Mouse (Mus musculus) heart, adult 2 months (tissue): Measurements from ENCODE around the gene Sept9.

Experiments used
- EP300 ChIP-seq: fragments of 200-500 bp; IDR thresholded peaks from 2 replicates; pipeline ENCODE4 v1.6.1; 2011; ENCODE audit warnings: low read depth, low read length, control low read depth; ENCODE audit not compliant: insufficient read depth
- POLR2A ChIP-seq: fragments of 200-500 bp; IDR thresholded peaks from 2 replicates; pipeline ENCODE4 v1.6.1; 2011; ENCODE audit warnings: mild to moderate bottlenecking, low read depth, low read length, control low read depth; ENCODE audit not compliant: insufficient read depth

DNA sequence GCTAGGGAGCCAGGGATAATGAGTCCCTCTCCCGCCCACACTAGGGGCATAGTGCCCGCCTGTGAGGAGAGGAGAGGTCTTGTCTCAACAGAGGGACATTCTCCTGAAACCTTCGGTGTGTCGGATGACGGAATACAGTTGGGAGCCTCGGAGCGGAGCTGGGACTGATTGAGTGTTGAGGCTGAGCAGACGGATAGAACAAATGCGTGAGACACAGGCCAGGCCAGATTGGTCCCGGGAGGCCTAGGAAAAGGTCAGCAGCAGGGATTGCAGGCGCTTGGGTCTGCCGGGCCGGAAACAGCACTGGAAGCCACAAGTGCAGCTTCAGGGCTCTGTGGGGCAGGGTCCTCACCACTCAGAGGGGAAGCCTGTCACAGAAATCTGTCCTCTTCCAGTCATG is 79.1 kb downstream of the Sept9 start:
- TF ChIP-seq EP300 = no peak
- no peak for TF ChIP-seq POLR2A
